Mouse (Mus musculus) splenic B cell, adult 2 months (primary cell): ENCODE data around the gene Msx1.

Experiments
- DNase-seq: peaks from one replicate; pipeline ENCODE4 v3.0.0-alpha.2; 2011; ENCODE audit warnings: low read depth, low spot score
- H3K27me3 ChIP-seq: 2 replicates; pipeline ENCODE4 v1.6.1; 2012; ENCODE audit warnings: mild to moderate bottlenecking, low read length, moderate library complexity, mixed read lengths; ENCODE audit not compliant: control insufficient read depth, poor library complexity, insufficient read depth, severe bottlenecking
- H3K36me3 ChIP-seq: 2 replicates; pipeline ENCODE4 v1.6.1; 2012; ENCODE audit warnings: mild to moderate bottlenecking, low read length, moderate library complexity, mixed read lengths; ENCODE audit not compliant: control insufficient read depth, poor library complexity, insufficient read depth, severe bottlenecking

Gene Msx1

DNA sequence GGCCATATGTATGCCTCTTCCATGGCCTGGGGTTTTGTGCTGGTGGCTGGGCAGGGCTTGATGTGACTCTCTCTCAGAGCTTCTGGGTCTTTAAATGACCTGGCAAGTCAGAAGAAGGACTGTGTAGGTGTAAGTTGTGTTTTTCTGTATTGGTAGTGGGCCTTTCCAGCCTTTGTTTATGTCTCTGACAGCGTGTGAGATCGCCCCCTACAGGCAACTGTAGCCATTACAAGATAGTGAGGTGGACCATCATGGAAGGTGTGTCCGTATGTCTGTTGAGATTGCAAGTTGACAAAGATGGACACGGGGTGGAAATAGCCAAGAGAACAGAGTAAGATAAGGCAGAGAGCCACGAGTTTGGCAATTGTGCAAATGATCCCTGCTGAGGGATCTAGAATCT is 32.2 kb downstream of the Msx1 start:
- Histone ChIP-seq H3K27me3 (no peaks in the 10 kb centered on the region), H3K36me3 (no peaks in the 10 kb centered on the region)
- no peak for DNase-seq

DNA sequence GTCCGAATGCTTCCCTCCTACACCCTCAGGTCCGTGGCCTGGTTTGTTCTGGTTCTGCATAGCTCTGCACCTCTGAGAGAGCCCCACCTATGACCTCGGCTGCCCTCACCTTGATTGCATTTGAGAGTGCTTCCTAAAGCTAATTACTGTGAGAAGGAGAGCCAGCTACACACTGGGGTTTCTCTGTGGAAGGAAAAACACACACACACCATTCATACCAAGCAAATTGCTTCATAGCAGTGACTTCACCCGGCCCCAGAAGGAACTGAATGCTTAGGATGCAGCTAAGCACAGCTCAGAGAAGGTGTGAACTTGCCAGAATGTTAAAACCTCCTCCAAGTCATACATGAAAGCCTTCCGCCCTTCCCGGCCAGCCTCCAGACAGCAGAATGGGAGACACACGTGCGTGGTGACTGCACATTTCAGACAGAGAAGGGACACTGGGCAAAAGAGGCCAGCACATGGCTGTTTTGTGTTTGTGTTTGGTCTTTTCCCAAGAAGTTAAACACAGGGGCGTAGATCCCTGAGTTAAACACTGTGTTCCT is 39.5 kb downstream of the Msx1 start:
- DNase-seq: no peak
- Histone ChIP-seq H3K27me3 (no peaks in the 10 kb centered on the region), H3K36me3 (no peaks in the 10 kb centered on the region)

DNA sequence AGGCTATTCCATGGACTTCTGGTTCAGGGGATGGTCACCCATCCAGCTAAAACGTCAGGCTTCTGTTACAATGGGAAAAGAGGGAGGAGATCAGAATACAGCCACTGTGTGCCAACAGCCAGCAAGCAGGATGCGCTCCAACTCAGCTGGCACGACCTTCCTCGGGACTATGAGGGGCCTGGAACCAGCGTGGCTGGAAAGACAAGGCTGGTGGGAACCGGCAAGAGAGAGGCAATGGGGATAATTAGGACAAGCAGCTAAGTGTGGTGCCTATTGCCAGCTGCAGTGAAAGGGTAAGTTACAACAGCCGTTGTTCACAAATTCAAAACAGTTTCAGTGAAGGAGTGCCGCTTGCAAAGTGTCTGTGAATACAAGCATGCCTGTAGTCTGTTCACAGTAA is 41.1 kb downstream of the Msx1 start:
- DNase-seq: no peak
- no peaks in the 10 kb centered on the region for H3K27me3 ChIP-seq
- no peaks in the 10 kb centered on the region for H3K36me3 ChIP-seq

DNA sequence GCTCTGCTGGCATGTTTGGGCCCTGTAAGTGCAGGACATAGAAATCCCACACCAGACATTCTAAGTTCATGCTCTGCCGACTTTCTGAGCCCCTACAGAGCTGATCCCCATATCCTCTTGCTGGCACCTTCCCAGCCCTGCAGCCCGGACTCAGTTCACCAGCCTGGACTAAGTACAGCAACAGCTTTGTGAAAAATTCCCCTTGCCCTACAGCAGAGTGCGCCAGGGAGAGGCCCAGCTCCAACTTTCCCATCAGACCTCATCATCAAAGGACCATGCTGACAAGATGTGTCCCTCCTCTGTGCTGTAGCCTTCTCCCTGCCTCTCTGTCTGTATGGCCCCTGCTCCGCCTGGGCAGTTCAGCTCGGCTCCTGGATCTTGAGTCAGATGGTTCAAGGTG is 48.7 kb downstream of the Msx1 start:
- no peaks in the 10 kb centered on the region for H3K27me3 ChIP-seq
- DNase-seq: no peak
- no peaks in the 10 kb centered on the region for H3K36me3 ChIP-seq

DNA sequence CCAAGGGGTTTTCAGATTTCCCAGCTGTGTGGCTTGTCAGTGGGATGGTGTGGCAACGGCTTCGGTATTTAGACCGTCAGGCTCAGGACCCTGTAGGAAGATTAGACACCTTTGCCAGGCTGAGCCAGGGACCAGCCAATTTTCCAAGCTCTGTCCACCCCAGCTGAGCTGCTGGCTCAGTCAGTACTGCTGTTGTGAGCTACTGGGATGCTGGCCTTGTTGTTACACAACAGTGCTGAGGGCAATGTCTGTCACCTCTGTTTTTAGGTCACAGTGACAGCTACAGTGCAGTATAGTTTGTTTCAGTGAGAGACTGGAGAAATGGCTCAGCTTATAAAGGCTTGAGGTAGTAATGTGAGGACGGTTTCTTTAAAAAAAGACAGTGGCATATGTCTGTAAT is 50.4 kb downstream of the Msx1 start:
- H3K27me3 ChIP-seq: no peaks in the 10 kb centered on the region
- H3K36me3 ChIP-seq: no peaks in the 10 kb centered on the region
- DNase-seq: no peak

DNA sequence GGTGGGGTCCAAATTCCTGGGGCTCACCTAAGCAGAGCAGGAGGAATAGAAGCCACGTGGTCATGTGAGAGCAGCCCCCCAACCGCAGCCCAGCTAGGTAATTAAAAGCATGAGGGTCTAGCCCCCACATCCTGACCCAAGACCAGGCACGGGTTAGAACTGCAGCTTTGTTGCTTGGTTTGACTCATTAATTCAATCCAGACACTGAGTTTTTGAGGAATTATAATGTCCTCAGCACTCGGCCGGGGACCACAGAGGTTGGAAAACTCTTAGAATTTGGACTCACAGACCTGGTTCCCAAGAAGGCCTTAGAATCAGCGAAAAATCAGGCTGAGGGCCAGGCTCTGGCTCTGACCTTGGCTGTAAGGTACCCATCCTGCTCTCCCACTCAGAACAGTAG is 53.5 kb downstream of the Msx1 start:
- no peak for DNase-seq
- Histone ChIP-seq H3K36me3 (no peaks in the 10 kb centered on the region), H3K27me3 (no peaks in the 10 kb centered on the region)
